Mouse (Mus musculus) liver, embryonic 14.5 days (tissue): Measurements from ENCODE around the gene Ace.

ENCODE experiments used
- CTCF ChIP-seq: IDR thresholded peaks from 2 replicates; pipeline ENCODE4 v1.5.1; 2016; ENCODE audit warnings: antibody characterized with exemption, low read depth, control low read depth
- EP300 ChIP-seq: IDR thresholded peaks from 2 replicates; pipeline ENCODE4 v1.6.1; 2016; ENCODE audit warnings: antibody characterized with exemption, low read depth

DNA sequence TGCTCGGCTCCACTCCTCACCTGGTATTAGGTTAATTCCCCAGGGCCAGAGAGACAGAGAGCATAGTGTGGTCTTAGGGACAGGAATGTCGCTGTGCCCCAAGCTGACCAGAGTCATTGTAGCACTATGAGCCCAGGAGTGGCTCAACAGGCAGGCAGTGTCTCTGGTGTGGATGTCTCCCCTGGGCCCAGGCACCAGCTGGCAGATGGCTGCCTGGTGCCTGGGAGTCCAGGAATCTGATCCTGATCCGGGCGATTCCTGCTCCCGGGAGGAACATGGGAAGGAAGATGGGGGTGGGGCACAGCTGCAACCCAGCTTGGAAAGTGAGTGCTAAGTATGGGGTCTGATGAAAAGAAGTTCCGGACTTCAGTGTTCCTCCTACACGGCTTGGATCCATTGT is 45.0 kb downstream of the Ace start:
- TF ChIP-seq CTCF: no peak
- no peak for TF ChIP-seq EP300
